Mouse (Mus musculus): ENCODE data around the gene Suox.
"Not testable (repeated sequence)": the region's sequence is repeated elsewhere in the genome, so short reads cannot be mapped to it uniquely, and the experiment has no call there.

The Suox gene

DNA sequence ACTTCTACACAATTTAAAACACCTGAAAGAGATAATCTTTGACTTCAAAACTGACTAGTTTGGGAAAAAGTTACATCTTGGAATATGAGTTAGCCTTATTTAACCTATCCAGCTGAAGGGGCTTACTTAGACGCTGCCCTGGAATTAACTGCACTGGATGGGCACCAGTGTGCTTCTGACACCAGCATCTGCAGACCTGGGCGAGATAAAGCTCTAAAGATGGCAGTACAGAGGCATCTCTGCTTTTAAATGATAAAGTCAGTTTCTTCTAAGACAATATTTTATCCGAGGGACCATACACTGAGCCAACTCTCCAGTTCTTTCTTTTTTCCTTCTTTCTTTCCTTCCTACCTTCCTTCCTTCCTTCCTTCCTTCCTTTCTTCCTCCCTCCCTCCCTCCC is 9.1 kb downstream of the Suox start:
- no peak for DNase-seq (ENCODE audit: low spot score in 2 of 2)

DNA sequence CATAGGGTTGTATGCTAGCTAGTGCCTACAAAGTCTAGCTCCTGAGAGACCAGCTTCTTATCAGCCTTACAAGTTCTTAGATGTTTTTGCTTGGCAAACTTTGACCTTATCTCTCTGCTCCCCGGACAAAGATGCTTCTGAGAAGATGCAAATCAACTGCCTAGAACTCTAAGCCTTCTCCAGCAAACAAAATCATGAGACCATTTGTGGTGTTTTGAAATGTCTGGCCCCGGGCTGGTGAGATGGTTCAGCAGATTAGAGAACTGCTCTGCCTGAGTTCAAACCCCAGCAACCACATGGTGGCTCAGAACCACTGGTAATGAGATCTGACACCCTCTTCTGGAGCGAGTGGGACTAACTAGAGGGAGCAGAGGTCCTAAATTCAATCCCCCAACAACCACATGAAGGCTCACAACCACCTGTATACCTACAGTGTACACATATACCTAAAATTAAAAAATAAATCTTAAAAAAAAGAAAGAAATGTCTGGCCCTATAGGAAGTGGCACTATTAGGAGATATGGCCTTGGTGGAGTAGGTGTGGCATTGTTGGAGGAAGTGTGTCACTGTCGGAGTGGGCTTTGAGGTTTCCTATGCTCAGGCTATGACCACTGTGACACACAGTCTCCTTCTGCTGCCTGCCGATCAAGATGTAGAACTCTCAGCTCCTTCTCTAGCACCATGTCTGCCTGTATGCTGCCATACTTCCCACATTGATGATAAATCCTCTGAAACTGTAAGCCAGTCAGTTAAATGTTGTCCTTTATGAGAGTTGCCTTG is 10.2 kb downstream of the Suox start:
- no peak for DNase-seq (ENCODE audit: low spot score in 2 of 2)

DNA sequence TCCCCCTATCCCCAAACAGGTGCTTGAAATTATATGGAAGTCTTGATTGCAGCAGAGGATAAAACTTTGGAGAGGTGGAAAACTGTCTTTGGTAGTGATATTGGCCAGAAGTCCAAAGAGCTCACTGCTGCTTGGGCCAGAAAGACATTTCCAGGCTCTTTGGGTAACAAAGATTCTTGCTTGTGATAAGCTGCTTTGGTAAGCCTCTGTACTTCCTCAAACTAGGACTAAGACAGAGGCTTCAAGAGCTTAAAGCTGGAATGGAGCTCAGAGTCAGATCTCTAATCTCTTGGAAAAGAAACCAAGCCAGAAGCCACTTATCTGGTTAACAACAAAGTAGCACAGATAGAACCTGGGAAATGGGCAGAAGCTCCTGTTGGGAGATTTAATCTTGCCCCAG is 11.4 kb downstream of the Suox start:
- no peak for DNase-seq (ENCODE audit: low spot score in 2 of 2)

DNA sequence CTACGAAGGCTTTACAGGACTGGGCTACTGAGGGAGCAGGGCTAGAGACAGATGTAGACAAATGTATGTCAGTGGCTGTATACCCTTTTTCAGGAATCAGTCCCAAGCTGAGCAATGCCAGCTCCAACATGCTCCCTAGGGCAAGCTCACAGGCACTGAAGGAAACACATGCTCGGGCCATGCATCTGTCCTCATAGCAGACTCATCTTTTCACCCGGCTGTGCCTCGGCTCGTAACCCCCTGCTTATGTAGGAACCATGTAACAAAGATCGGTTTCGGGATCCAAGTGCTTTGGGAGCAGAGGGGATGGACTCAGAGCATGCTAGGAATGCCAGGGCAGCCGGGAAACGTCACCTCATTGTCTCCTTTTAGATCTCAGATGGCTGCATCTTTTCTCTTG is 14.4 kb downstream of the Suox start:
- DNase-seq (ENCODE audit: low spot score in 2 of 2): no peak

DNA sequence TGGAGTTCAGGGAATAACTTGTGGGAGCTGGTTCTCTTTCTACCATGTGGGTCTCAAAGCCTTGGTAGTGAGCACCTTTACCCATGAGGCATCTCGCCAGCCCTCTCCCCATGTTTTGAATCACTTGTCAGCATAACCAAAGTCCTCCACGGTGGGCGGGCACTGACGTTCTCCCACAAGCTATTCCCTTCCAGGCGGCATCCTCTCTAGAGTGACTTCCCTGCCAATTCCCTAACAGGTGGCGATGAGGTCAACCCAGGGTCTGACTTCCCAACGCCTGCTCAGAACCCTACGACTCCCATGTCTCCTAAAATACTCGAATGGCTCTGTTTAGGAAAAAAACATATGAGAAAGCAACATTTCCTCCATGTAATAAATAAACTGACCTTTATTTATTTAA is 16.0 kb downstream of the Suox start:
- no peak for DNase-seq (ENCODE audit: low spot score in 2 of 2)

DNA sequence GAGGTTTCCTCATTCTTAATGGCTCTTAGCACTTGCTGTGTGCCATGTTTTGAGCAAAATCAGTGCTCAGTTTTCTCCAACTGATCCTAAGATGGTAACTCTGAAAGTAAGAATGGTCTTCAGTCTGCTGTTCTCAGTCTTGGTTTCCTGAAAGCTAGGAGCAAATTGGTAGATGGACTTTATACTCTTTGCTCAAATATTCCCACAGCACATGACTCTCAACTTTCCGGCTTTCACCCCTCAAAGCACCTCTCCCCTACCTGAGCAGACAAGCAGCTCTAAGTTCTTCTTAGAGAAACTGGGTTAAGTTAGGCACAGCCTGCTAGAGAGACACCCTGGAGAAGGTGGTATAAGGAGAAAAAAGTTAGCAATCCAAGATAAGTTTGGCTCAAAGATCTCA is 17.1 kb downstream of the Suox start:
- no peak for DNase-seq (ENCODE audit: low spot score in 2 of 2)

DNA sequence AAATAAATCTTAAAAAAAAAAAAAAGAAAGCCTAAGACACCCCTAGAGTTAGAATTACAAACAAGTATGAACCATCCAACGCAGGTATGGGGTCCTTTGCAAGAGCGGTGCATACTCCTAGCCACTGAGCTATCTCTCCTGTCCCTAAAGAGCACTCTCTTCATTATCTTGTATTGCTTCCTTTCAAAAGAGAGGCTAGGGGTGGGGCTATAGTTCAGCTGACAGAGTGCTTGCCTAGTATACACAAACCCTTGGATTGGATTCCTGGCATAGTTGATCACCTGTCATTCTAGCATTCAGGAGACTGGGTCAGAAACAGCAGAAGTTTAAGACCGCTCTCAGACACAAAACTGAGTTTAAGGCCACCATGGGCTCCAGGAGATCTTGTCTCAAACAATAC is 18.6 kb downstream of the Suox start:
- no peak for DNase-seq (ENCODE audit: low spot score in 2 of 2)

DNA sequence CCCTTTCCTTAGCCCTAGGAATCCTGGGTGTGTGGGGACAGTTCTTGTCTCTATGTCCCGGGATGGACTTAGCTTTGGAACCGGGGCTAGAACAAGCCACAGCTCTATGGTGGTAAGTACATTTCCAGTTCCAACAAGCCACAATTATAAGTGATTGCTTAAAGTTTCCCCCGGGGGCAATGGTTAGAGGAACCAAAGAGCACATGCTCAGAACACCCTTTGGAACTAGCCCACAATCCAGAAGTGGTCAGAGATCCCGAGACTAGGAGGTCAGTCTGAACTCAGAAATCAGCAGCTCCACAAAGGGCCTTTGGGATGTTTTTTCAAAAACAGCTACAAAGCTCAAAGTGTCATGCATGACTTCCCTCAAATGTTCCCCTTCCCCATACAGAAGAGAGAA is 20.0 kb downstream of the Suox start:
- DNase-seq (ENCODE audit: low spot score in 2 of 2): no peak

DNA sequence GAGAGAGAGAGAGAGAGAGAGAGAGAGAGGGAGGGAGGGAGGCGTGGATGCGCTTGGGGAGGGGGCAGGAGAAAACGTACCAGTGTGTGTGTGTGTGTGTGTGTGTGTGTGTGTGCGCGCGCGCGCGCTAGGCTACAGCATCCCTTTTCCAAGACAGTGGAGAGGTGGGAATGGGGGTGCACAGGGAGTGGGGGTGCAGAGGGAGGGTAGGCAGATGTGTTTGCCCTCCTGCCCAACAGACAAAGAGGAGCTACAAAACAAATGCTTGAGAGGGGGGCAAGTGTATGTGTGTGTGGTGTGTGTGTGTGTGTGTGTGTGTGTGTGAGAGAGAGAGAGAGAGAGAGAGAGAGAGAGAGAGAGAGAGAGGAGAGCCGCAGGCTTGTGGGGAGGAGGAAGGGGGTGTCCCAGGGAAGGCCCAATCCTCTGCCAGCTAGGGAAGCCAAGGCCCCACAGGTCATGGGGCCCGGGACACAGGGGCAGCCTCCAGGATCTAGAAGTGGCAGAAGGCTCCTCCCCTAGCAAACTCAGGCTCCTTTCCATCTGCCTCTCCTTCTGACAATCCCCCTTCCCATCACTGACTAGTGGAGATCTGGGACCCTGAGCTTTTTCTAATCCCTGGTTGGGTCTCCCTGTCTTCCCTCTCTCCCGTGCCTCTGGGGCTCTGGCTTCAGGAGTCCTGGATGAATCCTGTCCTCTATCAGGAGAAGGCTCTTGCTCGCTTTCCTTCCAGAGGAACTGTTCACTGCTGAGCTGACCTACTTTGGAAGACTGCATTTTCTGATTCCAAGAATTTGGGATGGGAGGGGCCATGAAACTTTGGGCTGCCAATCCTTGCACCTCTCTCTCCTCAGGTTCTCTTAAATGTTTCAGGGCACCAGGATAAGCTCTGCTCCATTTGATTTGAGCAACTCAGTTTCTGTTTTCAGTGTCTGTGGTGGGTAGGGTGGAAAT is 27.5 kb downstream of the Suox start:
- no peak for DNase-seq (ENCODE audit: low spot score in 2 of 2)

DNA sequence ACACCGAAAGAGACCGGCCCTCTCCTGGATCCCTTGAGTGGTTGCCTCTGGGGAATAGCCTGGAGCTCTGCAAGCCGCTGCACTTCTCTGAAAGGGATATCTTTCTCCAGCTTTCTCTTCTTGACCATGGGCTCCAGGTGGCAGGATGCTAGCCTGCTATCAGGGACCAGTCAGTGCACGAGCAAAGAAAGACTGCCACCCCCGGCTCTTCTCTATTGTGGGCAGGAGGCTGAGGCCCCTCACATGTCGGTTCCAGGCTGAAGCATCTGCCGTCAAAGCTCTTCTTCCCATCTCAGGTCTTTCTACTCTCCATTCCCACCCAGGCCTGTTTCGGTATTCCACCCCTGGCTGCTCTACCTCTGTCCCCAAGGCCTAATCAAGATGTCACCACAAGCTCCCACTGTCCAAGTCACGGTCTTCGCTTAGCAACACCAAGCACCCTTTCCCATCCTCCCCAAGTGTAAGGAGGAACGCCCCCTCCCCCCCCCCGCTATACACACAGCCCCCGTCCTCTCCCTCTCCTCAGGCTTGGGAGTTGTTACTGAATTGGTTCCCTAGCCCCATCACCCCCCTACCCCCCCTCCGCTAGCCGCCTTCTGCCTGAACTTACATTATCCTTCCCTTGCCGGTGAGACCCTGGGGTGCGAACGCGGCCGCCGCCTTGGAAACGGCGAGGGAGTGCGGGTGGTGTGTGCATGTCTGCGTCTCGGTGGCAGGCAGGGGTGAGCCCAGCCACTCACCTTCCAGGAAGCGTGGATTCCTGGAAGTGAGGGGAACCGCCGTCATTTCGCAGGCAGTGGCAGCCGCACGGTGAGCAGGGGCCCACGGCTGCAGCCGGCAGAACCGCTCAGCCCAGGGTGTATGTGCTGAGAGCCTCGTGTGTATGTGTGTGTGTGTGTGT is 28.5 kb downstream of the Suox start, which contains the start of gene Ikzf4:
Ikzf4 (minus strand) TSS at position 881 of the 901 bp plus-strand sequence.
- no peak for DNase-seq (ENCODE audit: low spot score in 2 of 2)

DNA sequence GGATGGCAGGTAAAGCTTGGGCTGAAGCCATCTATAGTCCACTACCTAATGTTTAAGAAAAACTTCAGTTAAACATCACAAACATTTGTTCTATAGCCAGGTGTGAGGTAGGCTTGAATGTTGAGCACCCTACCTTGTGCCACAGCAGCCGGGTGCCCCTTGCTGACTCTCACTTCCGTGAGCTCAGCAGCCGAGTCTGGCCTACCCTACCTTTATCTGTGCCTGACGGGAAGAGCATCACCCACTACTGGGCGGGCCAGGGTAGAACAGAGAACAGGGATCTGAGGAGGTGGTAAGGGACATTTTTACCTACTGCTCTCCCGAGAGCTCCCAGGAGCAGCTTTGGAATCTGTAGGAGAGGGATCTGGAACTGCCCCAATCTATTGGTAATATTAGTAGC is 31.1 kb downstream of the Suox start:
- DNase-seq (ENCODE audit: low spot score in 2 of 2): no peak

DNA sequence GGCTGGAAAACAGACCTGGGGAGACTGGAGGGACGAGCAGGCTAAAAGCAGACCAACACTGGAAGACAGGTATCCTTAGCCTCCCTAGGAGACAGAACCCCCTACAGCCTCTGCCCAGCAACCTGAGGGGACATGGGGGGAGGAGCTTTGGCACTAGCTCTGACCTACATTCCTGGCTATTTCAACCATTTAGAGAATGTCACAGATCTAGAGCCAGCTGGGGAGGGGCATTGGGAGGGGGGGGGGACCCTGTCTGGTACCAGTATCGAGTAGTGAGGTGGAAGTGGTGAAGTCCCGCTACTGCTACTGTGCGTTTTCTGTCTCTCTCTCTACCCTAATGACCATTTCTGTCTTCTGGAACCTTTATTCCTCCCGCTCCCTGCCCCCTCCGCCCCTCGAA is 32.0 kb downstream of the Suox start:
- DNase-seq (ENCODE audit: low spot score in 2 of 2): no peak

DNA sequence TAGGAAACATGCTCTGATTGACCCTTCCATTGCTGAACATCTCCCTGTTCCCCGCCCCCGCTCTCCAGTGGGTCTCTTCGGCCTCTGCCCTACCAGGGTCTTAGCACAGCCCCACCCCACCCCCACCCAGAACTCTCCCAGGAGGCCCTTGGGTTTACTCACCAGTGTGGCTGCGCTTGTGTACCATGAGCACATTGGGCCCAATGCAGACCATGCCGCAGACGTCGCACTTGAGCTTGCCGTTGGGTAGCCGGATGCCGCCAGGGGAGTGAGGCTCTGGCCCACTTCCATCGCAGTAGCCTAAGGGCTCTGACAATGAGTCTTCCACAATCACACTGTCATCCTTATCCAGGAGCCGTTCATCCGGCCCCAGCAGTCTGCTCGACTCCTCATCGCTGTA is 33.0 kb downstream of the Suox start:
- DNase-seq (ENCODE audit: low spot score in 2 of 2): no peak

DNA sequence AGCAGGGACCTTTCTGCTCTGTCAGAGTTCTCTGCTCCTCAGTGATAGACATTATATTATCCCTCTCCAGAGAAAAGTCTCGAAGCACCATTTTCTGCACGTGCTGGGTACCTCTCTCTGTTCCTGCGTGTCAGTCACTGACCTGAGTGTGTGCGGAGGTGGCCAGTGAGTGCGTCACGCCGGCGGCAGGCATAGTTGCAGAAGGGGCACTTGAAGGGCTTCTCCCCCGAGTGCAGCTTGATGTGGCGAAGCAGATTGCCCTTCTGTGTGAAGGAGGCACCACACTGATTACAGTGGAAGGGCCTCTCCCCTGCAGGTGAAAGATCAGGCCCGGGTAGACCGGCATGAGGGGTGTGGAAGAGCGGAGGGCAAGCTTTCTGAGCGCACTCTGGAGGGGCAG is 33.9 kb downstream of the Suox start:
- DNase-seq (ENCODE audit: low spot score in 2 of 2): no peak

DNA sequence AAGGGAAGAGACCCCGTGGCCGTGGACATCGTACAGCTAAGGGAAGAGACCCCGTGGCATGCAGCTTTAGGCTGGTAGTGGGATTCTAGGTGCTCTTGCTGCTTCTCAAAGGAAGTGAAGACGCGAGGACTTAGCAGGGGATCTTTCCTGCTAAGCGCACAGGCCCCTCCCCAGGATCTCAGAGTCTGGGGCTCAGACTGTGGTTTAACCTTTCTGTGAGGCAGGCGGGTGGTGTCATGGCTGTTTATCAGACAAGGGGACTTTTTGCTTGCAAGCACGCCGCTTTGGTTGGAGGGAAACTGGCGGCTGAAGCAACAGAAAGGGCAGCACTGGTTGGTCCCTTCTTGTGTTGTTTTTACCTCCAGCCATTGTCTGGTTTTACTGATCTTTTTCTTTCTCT is 36.9 kb downstream of the Suox start:
- no peak for DNase-seq (ENCODE audit: low spot score in 2 of 2)

DNA sequence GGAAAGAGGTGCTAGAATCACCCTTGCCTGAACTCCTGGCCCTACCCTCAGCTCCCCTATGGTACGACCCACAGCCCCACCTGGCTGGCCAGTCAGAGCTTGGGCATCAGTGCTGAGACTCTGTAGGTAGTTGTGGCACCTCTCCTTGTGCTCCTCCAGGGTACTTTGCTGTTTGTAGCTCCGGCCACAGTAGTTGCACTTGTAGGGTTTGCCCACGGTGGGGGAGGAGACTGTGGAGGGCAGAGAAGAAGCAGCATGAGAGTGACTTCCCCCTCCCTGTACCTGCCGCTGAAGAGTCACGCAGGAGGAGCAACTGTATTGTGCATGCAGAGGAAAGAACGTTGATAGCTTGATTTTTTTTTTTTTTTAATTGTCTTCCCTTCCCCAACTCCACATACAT is 37.3 kb downstream of the Suox start:
- no peak for DNase-seq (ENCODE audit: low spot score in 2 of 2)

DNA sequence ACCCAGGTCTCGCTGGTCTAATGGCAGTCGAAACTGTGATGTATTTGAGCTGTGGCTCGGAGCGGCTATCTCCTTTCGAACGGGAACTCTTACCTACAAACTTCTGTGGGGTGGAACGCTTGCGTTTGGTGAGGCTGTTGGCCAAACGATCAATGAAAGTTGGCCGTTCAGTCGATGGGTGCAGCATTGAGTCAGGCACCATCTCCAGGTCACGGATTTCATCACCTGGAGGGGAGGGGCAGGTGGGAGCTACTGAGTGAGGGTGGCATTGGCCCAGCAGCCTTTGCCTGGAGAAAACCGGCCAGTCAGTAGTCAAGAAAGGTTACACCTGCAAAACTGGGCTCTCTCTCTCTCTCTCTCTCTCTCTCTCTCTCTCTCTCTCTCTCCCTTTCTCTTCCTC is 38.2 kb downstream of the Suox start:
- DNase-seq (ENCODE audit: low spot score in 2 of 2): no peak

DNA sequence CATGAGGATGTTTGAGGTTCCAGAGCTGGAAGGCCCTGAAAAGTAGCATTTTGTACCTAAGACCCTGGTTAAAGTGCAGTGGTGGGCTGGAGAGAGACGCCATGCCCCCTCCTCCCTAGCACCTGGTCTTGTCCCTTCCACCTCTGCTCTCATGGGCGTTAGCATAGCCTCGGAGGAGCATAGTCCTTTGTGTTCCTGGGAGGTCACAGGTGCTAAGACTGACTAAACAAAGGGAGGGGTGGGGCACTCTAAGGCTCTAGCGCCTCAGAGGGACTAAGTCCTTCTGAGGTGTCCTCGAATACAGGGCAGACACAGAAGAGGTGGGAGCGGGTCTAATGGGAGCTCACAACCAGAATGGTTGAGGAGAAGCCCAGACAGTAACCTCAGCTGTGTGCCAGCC is 42.3 kb downstream of the Suox start:
- no peak for DNase-seq (ENCODE audit: low spot score in 2 of 2)

DNA sequence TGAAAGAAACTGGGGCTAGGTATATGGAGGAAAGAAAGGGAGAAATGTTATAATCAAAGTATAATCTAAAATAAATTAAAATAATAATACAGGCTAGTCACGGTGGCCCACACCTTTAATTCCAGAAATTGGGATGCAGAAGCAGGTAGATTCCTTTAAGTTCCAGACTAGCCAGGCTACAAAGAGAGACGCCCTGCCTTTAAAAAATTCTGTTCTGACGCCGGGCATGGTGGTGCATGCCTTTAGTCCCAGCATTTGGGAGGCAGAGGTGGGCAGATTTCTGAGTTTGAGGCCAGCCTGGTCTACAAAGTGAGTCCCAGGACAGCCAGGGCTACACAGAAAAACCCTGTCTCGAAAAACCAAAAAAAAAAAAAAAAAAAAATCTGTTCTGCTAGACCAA is 43.6 kb downstream of the Suox start:
- not testable (repeated sequence) for DNase-seq (ENCODE audit: low spot score in 2 of 2)

DNA sequence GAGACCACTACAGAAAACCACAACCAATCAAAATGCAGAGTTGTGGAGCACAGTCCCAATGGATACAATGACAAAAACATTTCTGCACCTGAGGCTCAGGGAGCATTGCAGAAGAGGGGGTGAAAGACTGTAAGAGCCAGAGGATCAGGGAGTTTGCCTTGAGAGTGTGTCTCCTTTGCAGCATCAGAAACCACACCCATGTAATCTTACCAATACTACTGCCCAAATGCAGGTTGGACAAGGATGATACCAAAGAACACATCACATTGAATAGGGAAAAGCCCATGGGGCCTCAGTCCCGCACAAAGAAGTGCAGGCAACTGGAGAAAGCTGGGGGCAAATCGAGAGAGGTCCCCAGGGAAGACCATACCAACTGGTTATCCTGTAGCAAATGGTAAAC is 44.1 kb downstream of the Suox start:
- DNase-seq (ENCODE audit: low spot score in 2 of 2): no peak

DNA sequence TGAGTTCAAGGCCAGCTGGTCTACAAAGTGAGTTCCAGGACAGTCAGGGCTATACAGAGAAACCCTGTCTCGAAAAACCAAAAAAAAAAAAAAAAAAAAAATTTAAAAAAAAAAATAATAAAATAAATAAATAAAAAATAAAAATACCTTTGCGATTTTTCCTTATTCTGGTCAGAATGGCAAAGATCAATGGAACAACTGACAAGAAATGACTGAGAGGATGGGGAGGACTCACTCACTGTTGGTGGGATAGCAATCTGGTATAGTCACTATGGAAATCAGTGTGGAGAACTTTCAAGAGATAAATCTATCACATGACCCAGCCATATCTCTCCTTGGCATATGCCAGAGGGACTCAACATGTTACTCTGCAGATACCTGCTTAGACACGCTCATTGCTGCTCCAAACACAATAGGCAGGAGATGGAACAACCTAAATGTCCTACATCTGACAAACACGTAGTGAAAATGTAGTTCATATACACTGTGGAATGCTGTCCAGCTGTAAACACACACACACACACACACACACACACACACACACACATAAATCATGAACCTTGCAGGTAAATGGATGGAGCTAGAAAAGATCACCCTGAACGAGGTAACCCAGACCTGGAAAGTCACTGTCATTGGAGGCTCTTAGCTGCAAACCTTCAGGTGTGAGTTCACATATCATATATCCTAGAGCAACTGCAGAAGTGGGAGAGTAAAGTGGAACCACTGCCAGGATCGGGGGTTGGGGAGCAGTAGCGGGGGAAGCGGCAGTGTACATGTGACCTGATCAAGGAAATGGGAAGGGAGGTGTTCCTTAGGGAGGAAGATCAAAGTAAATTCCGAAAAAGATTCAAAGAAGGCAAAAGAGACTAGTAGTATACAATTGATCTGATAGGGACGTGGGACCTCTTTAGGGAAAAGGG is 46.2 kb downstream of the Suox start:
- no peak for DNase-seq (ENCODE audit: low spot score in 2 of 2)
